Mouse (Mus musculus): ENCODE measurements around the gene Got2.
"Not testable (repeated sequence)": the region's sequence is repeated elsewhere in the genome, so short reads cannot be mapped to it uniquely, and the experiment has no call there.

Gene Got2

GRCm38 (mm10) chr8:95864851-95865250 lies 23.5 kb downstream of the Got2 start:
- DNase-seq, result not testable (repeated sequence)

- DNase-seq, result not testable (repeated sequence)
Measured at GRCm38 (mm10) chr8:95863761-95864440, 24.4 kb downstream of the Got2 start.

- no peak for DNase-seq
Measured at GRCm38 (mm10) chr8:95854174-95854573, 34.2 kb downstream of the Got2 start.

- peak; percentile 60 for DNase-seq
Measured at GRCm38 (mm10) chr8:95853102-95853843, 35.1 kb downstream of the Got2 start, which contains the start of gene Slc38a7. Gene Slc38a7 (minus strand): TSS chr8:95853539.

GRCm38 (mm10) chr8:95852290-95852689 lies 36.1 kb downstream of the Got2 start:
- no peak for DNase-seq

- DNase-seq, result no peak
Measured at GRCm38 (mm10) chr8:95850326-95850725, 38.0 kb downstream of the Got2 start.

GRCm38 (mm10) chr8:95848734-95849464 lies 39.4 kb downstream of the Got2 start:
- no peak for DNase-seq

- DNase-seq, result no peak
Measured at GRCm38 (mm10) chr8:95848061-95848551, 40.2 kb downstream of the Got2 start.

- no peak for DNase-seq
Measured at GRCm38 (mm10) chr8:95845026-95845425, 43.3 kb downstream of the Got2 start.

GRCm38 (mm10) chr8:95843968-95844367 lies 44.4 kb downstream of the Got2 start:
- no peak for DNase-seq

- DNase-seq, result no peak
Measured at GRCm38 (mm10) chr8:95841436-95841835, 46.9 kb downstream of the Got2 start.

GRCm38 (mm10) chr8:95839289-95839688 lies 49.1 kb downstream of the Got2 start:
- DNase-seq, result no peak

GRCm38 (mm10) chr8:95837266-95837665 lies 51.1 kb downstream of the Got2 start:
- DNase-seq, result no peak

GRCm38 (mm10) chr8:95835891-95836290 lies 52.5 kb downstream of the Got2 start:
- no peak for DNase-seq

- peak; percentile 17 for DNase-seq
Measured at GRCm38 (mm10) chr8:95833435-95833984, 54.8 kb downstream of the Got2 start.

- peak; percentile 79 for DNase-seq
Measured at GRCm38 (mm10) chr8:95832603-95833434, 55.5 kb downstream of the Got2 start.

- no peak for DNase-seq
Measured at GRCm38 (mm10) chr8:95830144-95830543, 58.2 kb downstream of the Got2 start.

- DNase-seq, result not testable (repeated sequence)
Measured at GRCm38 (mm10) chr8:95825162-95825561, 63.2 kb downstream of the Got2 start, which contains the start of gene Sap18b. Gene Sap18b (plus strand): TSS chr8:95825346.

- DNase-seq, result no peak
Measured at GRCm38 (mm10) chr8:95822699-95823098, 65.6 kb downstream of the Got2 start.

GRCm38 (mm10) chr8:95822096-95822495 lies 66.3 kb downstream of the Got2 start:
- DNase-seq, result no peak

- DNase-seq, result no peak
Measured at GRCm38 (mm10) chr8:95821266-95821665, 67.1 kb downstream of the Got2 start.

- no peak for DNase-seq
Measured at GRCm38 (mm10) chr8:95818211-95818610, 70.1 kb downstream of the Got2 start.

Measured in right cerebral cortex, postnatal 4 days (tissue).